Mouse (Mus musculus): ENCODE measurements around the gene Ifna5. TPM values are rescaled to one million over a fixed set of nuclear protein-coding genes. Genes with fewer than 3 reads are reported as not detected.
"Not testable (repeated sequence)": the region's sequence is repeated elsewhere in the genome, so short reads cannot be mapped to it uniquely, and the experiment has no call there.

The Ifna5 gene
- total RNA-seq (2021) = not detected
- long read RNA-seq, experiment 1 = 0 reads
- long read RNA-seq, experiment 2 = 0 reads

GRCm38 (mm10) chr4:88835225-88835624, at the start of gene Ifna5:
TSS of gene Ifna5 (plus strand) at chr4:88835525.
- not testable (repeated sequence) for DNase-seq

DNA sequence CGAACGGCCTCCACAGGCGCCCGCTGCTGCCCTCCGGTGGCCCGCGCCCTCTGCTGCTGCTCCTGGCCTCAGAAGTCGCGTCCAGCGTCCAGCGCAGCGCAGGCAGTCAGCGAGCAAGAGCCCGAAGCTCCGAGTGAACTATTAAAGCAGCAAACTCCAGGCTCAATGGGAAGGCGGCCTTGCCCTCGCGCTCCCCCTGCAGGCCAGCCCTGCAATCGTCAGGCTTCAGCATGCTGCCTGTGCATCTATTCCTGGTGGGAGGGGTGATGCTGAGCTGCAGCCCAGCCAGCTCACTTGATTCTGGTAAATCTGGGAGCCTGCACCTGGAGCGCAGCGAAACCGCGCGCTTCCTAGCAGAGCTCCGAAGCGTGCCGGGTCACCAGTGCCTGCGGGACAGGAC, 46.9 kb upstream of the Ifna5 start, which contains the start of gene Gm13277:
Gm13277 (plus strand) TSS at position 231 of the 400 bp plus-strand sequence.
- peak; percentile 68 for DNase-seq

GRCm38 (mm10) chr4:88791250-88791649, 44.1 kb upstream of the Ifna5 start, which contains the start of gene Gm13278:
TSS of gene Gm13278 (plus strand) at chr4:88791550.
- DNase-seq = not testable (repeated sequence)

DNA sequence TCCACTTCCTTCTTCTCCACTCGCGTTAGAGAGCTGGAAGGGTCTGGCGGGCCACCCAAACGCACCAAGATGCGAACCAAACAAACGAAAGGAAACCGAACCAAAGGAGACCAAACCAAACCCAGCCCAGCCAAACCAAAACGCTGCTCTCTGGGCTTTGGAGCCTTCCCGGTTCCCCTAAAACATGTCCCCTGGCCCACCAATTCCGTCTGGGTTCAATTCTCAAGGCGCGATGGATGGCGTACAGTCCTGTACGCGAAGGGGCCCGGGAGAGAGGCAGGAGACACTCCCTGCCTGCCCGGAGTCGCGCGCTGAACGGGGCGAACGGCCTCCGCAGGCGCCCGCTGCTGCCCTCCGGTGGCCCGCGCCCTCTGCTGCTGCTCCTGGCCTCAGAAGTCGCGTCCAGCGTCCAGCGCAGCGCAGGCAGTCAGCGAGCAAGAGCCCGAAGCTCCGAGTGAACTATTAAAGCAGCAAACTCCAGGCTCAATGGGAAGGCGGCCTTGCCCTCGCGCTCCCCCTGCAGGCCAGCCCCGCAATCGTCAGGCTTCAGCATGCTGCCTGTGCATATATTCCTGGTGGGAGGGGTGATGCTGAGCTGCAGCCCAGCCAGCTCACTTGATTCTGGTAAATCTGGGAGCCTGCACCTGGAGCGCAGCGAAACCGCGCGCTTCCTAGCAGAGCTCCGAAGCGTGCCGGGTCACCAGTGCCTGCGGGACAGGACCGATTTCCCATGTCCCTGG, 41.2 kb upstream of the Ifna5 start, which contains the start of gene Gm13275:
Gm13275 (plus strand) TSS at position 552 of the 740 bp plus-strand sequence.
- peak; percentile 39 for DNase-seq

DNA sequence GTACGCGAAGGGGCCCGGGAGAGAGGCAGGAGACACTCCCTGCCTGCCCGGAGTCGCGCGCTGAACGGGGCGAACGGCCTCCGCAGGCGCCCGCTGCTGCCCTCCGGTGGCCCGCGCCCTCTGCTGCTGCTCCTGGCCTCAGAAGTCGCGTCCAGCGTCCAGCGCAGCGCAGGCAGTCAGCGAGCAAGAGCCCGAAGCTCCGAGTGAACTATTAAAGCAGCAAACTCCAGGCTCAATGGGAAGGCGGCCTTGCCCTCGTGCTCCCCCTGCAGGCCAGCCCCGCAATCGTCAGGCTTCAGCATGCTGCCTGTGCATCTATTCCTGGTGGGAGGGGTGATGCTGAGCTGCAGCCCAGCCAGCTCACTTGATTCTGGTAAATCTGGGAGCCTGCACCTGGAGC, 38.2 kb upstream of the Ifna5 start, which contains the start of gene Gm13279:
Gm13279 (plus strand) TSS at position 301 of the 400 bp plus-strand sequence.
- DNase-seq = not testable (repeated sequence)

GRCm38 (mm10) chr4:88799365-88799764, 36.0 kb upstream of the Ifna5 start, which contains the start of gene Gm13285:
TSS of gene Gm13285 (plus strand) at chr4:88799665.
- not testable (repeated sequence) for DNase-seq

GRCm38 (mm10) chr4:88802954-88803353, 32.4 kb upstream of the Ifna5 start, which contains the start of gene Gm13287:
TSS of gene Gm13287 (plus strand) at chr4:88803254.
- not testable (repeated sequence) for DNase-seq

DNA sequence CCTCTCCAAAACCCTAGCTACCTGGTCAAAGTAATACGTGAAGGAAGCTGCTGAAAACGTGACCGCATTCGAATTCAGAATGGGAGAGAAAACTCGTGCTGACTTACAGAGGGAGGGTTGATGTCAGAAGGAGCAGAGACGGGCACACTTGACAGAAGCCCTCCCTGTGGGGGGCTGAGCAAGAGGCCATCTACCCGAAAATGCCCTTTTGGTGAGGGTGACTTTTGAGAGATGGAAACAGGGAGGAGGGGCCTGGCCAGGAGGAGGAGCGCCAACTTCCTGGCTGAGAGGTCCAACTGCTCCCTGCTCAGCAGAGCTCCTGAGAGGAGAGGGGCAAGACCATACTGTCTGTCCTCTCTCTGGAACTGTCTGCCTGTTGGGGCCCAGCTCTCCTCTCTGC, 30.1 kb upstream of the Ifna5 start, which contains the start of gene Gm13288:
Gm13288 (plus strand) TSS at position 301 of the 400 bp plus-strand sequence.
- DNase-seq = not testable (repeated sequence)

GRCm38 (mm10) chr4:88805761-88806160, 29.6 kb upstream of the Ifna5 start:
- DNase-seq = peak; percentile 9

DNA sequence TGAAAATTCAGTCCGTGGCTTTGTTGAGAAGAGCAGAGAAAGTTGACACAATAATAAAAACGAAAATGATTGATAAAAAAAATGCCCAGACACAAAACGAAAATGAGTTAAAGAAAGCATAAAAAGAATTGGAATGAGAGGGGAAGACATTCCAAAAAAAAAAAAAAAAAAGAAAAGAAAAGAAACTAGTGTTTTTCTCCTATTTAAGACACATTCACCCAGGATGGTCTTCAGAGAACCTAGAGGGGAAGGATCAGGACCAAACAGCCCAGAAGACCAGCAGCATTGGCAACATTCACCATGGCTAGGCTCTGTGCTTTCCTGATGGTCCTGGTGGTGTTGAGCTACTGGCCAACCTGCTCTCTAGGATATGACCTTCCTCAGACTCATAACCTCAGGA, 19.4 kb upstream of the Ifna5 start, which contains the start of gene Ifna7:
Ifna7 (plus strand) TSS at position 301 of the 400 bp plus-strand sequence.
- DNase-seq = no peak

DNA sequence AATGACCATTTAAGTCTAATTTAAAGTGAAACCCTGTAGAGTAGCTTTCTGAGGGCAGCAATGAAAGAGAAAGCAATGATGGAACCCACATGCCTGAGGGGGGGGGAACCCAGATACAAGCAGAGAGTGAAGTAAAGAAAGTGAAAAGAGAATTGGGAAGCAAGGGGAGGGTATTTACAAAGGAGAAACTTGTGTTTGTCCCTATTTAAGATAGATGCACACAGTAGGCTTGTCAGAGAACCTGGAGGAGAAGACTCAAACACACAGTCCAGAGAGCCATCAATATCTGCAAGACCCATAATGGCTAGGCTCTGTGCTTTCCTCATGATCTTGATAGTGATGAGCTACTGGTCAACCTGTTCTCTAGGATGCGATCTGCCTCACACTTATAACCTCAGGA, 15.7 kb upstream of the Ifna5 start, which contains the start of gene Ifna11:
Ifna11 (plus strand) TSS at position 301 of the 400 bp plus-strand sequence.
- no peak for DNase-seq

DNA sequence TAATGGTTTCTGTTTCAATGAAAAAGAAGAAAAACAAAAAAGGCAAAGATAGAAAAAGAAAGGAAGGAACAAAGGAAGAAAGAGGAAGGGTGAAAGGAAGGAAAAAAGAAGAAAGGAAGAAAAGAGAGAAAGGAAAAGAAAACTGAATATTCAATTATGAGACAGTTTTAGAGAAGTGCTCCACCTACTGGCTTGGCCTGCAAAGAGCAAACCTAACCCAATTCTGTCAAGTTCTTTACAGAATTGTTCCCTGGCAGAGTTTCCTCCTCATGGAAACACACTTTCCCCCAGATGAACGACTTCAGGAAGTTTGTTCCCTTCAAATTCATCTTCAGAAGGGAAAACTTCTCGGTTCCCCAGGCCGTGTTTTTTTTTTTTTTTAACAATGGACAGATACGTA, 12.3 kb upstream of the Ifna5 start:
- DNase-seq = no peak

GRCm38 (mm10) chr4:88827116-88827515, 8.2 kb upstream of the Ifna5 start, which contains the start of gene Ifna6:
TSS of gene Ifna6 (plus strand) at chr4:88827416.
- DNase-seq = not testable (repeated sequence)

DNA sequence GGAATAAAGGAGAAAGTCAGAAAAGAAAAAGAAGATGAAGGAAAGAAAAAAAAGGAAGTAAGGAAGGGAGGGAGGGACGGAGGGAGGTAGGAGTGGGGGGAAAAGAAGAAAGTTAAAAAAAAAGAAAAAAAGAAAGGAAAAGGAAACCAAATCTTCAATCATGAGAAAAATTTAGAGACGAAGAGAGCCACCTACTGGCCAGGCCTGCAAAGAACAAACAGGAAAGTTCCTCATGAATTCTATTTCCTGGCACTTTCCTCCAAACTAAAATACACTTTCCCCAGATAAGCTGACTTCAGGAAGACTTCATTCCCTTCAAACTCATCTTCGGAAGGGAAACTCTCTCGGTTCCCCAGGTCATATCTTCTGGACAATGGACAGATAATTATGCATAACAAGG, 4.8 kb upstream of the Ifna5 start:
- no peak for DNase-seq

GRCm38 (mm10) chr4:88838828-88839227, 3.5 kb downstream of the Ifna5 start:
- DNase-seq = no peak

DNA sequence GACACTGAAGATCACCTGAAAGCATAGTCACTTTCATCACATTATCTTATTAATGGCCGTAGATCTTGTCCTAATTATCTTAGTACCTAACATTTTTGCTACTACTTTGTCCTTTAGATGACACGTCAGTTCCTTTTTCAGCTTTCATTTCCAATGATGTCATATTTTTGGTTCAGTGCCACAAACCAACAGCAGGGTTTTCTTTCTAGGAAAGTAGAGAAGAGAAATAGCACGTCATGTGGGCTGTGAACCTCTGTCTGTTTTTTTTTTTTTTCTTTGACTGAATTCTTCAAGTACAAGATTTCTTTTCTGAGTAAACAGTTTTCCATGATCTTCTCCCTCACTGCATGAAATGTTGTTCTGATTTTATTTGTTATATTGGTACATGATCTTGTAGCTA, 4.7 kb downstream of the Ifna5 start:
- DNase-seq = no peak

DNA sequence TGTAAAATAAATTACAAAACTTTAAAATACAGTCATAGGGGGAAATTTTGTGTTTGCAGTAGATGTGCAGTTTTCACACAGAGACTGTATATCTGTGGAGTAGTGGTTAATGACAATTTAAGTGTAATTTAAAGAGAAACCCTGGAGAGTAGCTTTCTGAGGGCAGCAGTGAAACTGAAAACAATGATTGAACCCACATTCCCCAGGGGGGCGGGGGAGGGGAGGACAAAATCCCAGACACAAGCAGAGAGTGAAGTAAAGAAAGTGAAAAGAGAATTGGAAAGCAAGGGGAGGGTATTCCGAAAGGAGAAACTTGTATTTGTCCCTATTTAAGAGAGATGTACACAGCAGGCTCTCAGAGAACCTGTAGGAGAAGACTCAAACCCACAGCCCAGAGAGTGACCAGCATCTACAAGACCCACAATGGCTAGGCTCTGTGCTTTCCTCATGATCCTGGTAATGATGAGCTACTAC, 6.2 kb downstream of the Ifna5 start, which contains the start of gene Ifna4:
Ifna4 (plus strand) TSS at position 424 of the 474 bp plus-strand sequence.
- DNase-seq = no peak

- no peak for DNase-seq
These were observed 10.0 kb downstream of the Ifna5 start for GRCm38 (mm10) chr4:88845334-88845733.

DNA sequence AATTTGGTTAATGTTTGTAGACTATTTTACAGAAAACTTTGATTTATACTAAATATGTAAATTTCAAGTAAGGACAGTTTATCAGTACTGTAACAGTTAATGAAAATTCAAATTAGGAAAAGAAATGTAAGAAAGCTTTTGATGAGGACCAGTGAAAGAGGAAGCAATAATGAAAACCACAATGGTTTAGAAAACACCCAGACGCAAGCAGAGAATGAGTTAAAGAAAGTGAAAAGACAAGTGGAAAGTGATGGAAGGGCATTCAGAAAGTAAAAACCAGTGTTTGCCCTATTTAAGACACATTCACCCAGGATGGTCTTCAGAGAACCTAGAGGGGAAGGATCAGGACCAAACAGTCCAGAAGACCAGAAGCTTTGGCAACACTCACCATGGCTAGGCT, 14.4 kb downstream of the Ifna5 start, which contains the start of gene Ifna1:
Ifna1 (plus strand) TSS at position 390 of the 400 bp plus-strand sequence.
- DNase-seq = no peak

- DNase-seq = no peak
These were observed 15.9 kb downstream of the Ifna5 start for GRCm38 (mm10) chr4:88851026-88851763.

- DNase-seq = no peak
These were observed 23.9 kb downstream of the Ifna5 start for GRCm38 (mm10) chr4:88859214-88859613.

DNA sequence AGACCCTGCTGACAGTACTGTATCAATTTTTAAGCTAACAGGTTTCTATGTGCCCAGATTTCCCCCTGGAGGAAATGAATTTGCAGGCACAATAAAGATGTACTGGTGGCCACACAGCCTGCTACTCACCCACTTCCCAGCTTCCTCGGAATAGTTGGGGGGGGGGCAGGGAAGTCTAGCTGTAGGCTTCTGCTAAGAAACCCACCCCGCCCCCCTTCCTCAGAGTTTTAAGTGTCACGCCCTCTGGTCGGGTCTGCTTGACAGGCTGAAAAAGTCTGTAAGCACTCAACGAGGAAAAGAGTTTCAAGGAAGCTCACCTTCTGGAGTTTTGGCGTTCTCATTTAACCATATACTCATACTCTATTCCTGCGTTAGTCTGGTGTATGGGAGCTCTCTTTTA, 28.0 kb downstream of the Ifna5 start:
- DNase-seq = no peak

Measured in gastrocnemius, postnatal 25 days (tissue).